Mouse (Mus musculus): ENCODE data around the gene Rb1.

Rb1 gene

DNA sequence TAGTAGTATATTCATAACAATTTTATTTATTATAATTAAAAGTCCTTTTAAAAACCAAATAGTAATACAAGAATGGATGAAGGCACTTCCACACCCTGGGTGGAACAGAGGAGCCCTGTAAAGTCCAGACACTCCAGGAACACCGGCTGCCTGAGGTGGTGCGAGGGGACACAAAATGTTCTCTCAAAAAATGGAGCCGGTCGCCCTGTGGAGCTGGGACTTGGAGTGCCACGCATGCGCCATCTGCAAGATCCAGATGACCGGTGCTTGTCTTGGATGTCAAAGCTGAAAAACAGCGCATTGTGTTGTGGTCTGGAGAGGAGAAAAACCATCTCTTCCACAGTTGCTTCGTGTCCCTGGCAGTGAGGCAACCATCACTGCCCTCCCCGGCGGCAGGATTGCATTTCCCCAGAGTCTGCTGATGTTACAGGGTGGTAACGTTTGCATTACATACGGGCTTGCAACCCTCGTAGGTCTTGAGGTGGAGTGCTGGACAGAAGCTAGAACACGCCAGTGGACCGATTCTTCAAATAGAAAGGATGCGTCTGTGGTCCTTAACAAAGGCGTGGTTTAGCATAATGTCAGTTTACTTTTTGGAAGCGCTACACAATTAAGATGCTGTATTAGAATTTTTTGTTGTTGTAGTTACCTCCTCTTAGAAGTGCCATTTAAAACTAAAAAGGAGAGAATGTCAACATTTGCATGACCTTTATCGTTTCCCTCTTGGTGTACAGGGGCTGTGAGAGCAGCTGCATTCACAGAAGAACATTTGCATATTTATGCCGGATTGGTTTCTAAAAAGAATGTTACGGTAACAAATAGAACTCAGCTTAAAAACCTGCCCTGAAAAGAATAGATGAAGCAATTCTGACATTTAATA is 9.5 kb upstream of the Rb1 start:
- no peak for DNase-seq

DNA sequence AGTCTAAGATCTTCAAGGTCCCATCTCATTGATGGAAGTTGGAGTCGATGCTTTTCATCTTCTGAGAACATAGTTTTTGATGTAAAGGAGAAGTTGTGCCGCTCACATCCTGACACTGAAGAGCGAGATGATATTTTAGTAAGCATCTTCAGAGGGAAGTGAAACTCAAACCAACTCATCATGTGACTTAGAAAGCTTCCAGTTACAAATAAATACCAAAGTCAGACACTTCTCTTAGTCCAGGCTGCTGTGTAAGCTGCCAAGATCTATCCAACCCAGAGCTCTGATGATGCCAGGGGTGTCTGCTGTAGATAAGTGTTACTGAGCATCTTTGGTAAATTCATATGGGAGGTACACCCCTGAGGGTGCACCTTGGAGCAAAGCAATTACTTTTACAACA is 8.3 kb upstream of the Rb1 start:
- no peak for DNase-seq

- peak in 1 of 2 experiments; percentile 33 for DNase-seq
These were observed 5.8 kb upstream of the Rb1 start for GRCm38 (mm10) chr14:73331386-73331785.

GRCm38 (mm10) chr14:73329871-73330270 is 4.2 kb upstream of the Rb1 start:
- DNase-seq, result no peak

DNA sequence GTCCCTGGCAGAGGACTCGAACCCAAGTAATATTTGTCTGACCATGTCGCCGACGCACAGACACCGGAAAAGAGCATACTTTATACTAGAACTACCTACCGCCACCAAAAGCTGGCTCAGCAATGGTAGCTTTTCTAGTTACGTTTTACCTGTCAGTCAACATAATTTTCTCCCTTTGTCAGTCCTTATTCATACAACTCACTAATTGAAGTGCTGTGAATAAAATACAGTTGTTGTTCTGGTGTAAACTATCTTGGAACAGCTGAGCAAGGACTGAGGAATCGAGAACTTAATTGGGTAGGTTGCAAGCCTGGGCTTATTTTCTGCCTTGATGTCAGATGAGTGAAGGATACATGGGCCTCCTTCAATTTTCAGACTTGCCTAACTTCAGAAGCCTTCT is 889 bp upstream of the Rb1 start:
- no peak for DNase-seq

GRCm38 (mm10) chr14:73324634-73325455 is 777 bp downstream of the Rb1 start:
- peak; percentile 48 to 57 for DNase-seq

GRCm38 (mm10) chr14:73323965-73324364 is 1.7 kb downstream of the Rb1 start:
- no peak for DNase-seq

DNA sequence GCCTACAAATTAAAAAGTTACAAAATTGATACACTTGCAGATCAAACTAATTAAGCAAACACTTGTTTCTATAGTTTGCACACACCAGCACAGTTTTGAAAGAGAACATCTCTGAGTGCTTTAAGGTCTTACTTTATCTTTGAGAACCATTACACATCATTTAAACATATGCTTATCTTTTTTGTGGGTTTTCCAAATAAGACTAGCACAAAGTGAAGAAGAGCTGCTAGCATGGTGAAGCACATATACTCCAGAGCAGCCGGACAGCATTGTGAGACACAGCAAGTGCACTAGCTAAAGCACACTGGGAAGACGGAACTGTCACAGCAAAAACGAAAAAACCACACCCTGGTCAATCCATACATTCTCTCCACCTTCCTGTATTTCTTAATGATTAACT is 3.5 kb downstream of the Rb1 start:
- no peak for DNase-seq

- no peak for DNase-seq
These were observed 8.7 kb downstream of the Rb1 start for GRCm38 (mm10) chr14:73316933-73317332.

DNA sequence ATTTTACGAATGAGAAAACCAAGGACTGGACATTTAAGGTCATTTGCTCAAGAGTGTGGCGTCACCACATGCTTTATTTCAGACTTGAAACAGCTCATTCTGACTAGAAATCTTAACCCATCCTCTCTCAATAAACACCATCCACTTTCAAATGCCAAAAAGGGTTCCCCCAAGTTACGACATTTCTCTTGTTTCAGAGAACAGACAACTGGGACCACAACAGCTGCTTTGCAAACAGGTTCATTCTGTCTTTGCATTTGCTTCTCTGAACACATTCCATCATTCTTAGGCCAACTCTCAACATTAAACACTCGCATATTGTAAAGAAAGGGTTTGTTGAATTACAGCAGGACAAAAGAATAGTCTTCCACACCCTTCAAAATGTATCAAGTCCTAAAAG is 11.8 kb downstream of the Rb1 start:
- no peak for DNase-seq

GRCm38 (mm10) chr14:73313396-73313795 is 12.2 kb downstream of the Rb1 start:
- no peak for DNase-seq

GRCm38 (mm10) chr14:73312909-73313308 is 12.7 kb downstream of the Rb1 start:
- no peak for DNase-seq

- DNase-seq, result no peak
These were observed 18.1 kb downstream of the Rb1 start for GRCm38 (mm10) chr14:73307490-73307889.

GRCm38 (mm10) chr14:73303193-73303592 is 22.4 kb downstream of the Rb1 start:
- peak in 1 of 2 experiments; percentile 61 for DNase-seq

GRCm38 (mm10) chr14:73301856-73302255 is 23.8 kb downstream of the Rb1 start:
- no peak for DNase-seq

DNA sequence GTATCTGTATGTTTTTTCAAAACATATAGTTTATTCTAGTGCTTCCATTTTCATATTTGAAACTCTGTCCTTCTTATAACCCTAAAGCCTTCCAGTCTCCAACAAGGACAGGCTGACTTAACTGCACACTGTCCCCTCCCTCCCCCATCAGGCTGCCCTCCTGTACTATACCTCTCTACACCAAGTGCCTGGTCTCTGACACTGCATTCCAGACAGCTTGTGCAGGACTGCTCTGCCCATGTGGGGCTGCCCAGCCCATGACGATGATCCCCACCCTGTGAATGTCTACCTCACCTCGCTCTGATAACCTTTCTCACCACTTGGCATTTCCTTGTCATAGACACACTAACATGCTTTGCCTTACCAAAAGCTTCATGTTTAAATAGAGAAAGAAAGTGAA is 30.1 kb downstream of the Rb1 start:
- DNase-seq, result no peak

GRCm38 (mm10) chr14:73293616-73294015 is 32.0 kb downstream of the Rb1 start:
- no peak for DNase-seq

GRCm38 (mm10) chr14:73292434-73292833 is 33.2 kb downstream of the Rb1 start:
- DNase-seq, result no peak

DNA sequence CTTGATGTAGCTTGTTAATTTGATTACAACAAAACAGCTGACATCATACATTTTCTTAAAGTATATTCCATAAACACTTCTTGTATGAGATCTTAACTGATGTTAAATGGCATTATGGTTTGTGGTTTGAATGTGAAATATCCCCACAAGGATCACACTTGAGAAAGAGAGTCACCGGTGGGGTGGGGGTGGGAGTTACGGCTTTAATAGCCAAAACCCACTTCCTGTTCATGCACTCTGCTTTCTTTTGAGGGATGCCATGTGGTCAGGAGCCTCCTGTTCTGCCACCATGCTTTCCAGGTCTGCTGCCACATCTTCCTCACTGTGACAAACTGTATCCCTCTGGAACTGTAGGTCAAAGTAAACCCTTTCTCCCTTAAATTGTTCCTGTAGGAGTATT is 35.7 kb downstream of the Rb1 start:
- DNase-seq, result no peak

DNA sequence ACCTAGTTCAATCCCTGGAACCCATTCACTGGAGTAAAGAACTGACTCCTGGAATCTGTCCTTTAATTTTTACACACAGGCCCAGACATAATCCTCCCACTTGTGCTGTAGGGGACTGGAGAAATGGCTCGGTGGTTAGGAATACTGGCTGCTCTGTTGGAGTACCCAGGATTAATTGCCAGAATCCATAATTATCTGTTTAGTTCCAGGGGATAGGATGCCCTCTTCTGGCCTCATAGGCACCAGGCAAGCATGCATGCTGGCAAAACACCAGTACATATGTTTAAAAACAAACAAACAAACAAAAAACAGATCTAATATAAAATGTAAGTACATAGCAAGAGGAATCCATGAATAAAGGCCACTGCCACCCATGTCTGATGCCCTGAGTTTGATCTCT is 44.6 kb downstream of the Rb1 start:
- DNase-seq, result no peak

DNA sequence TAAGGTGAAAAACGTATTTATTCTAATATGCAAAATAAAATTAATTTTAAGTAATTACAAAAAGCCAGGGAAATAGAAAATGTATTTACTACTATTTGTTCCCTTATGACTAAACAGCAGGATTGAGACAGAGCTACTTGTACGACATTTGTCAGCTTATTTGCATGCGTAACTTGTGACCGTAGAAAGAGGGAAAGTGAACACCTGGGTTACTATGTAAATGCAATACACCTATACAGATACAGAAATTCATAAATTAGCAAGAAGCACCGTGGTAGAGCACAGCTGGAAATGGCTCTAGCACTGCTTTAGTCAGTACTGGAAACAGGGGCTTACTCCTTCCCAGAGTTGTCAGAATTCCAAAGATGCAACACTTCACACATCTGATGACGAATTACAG is 46.5 kb downstream of the Rb1 start:
- DNase-seq, result no peak

DNA sequence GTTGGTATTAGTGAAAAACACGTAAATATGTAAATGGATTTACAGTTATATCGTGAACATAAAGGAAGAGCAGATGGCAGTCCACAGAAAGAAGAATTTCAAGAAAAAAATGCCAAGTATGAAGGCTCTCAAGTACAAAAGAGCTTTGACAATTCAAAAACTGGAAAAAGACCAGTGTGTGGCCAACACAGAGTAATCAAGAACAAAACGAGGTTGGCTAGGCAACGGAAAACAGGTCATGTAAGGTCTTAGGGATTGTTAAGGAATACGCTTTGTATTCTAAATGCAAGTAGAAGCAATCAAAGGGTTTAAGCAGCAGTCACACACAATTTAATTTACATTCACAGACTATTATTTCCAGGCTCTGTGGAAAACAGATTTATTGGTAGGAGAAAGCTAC is 53.8 kb downstream of the Rb1 start:
- no peak for DNase-seq

DNA sequence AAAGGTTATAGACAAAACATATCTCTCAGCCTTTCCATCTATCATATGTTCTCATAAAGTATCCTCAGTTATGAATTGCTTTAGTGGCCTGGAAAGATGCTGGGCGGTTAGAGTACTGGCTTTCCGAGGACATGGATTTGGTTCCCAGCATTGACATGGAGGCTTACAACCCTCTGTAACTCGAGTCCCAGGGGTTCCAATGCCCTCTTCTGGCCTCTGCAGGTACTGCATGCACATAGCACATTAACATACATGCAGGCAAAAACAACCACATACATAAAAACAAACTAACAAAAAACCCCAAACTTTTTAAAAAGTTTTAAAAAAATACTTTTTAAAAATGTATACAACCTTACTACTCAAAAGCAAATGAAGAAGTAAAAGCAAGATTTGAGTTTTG is 59.5 kb downstream of the Rb1 start:
- DNase-seq, result peak in 1 of 2 experiments; percentile 19

DNA sequence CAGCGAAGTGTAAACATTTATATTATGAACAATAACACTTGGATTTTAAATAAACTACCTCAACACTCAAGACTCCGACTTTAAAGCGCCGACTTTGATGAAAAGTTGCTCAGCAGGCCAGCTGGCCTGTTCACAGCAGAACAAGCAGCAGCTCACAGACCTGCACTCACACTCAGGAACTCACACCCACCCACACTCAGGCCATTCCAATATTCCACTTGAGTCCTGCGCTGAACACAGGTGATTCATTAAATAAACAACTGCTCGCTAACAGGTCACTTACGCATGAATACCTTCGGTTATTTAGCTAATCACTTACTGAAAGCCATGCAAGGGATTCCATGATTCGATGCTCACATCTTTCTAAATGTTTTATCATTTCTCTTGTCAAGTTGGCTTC is 63.4 kb downstream of the Rb1 start:
- DNase-seq, result peak in 1 of 2 experiments; percentile 61

All from lung, postnatal 4 days (tissue).